Mouse (Mus musculus): ENCODE measurements around the gene Capn7.

The Capn7 gene

GRCm38 (mm10) chr14:31364589-31364988 is 28.2 kb downstream of the Capn7 start:
- no peak for DNase-seq (ENCODE audit: extremely low read depth, low read depth, low spot score)

- no peak for DNase-seq (ENCODE audit: extremely low read depth, low read depth, low spot score)
These were observed 28.9 kb downstream of the Capn7 start for GRCm38 (mm10) chr14:31365350-31365749.

- no peak for DNase-seq (ENCODE audit: extremely low read depth, low read depth, low spot score)
These were observed 31.5 kb downstream of the Capn7 start for GRCm38 (mm10) chr14:31367951-31368350.

GRCm38 (mm10) chr14:31369377-31369776 is 32.9 kb downstream of the Capn7 start:
- DNase-seq (ENCODE audit: extremely low read depth, low read depth, low spot score): no peak

- DNase-seq (ENCODE audit: extremely low read depth, low read depth, low spot score): no peak
These were observed 38.0 kb downstream of the Capn7 start for GRCm38 (mm10) chr14:31374390-31374789.

- DNase-seq (ENCODE audit: extremely low read depth, low read depth, low spot score): no peak
These were observed 39.9 kb downstream of the Capn7 start for GRCm38 (mm10) chr14:31376331-31376730.

- DNase-seq (ENCODE audit: extremely low read depth, low read depth, low spot score): no peak
These were observed 45.8 kb downstream of the Capn7 start for GRCm38 (mm10) chr14:31382276-31382675.

- DNase-seq (ENCODE audit: extremely low read depth, low read depth, low spot score): no peak
These were observed 47.1 kb downstream of the Capn7 start for GRCm38 (mm10) chr14:31383470-31384050.

GRCm38 (mm10) chr14:31384366-31385323 is 48.2 kb downstream of the Capn7 start:
- no peak for DNase-seq (ENCODE audit: extremely low read depth, low read depth, low spot score)

GRCm38 (mm10) chr14:31385406-31385805 is 49.0 kb downstream of the Capn7 start:
- DNase-seq (ENCODE audit: extremely low read depth, low read depth, low spot score): no peak

GRCm38 (mm10) chr14:31385977-31386697 is 49.7 kb downstream of the Capn7 start:
- no peak for DNase-seq (ENCODE audit: extremely low read depth, low read depth, low spot score)

GRCm38 (mm10) chr14:31387301-31387981 is 51.0 kb downstream of the Capn7 start:
- DNase-seq (ENCODE audit: extremely low read depth, low read depth, low spot score): no peak

- no peak for DNase-seq (ENCODE audit: extremely low read depth, low read depth, low spot score)
These were observed 51.8 kb downstream of the Capn7 start for GRCm38 (mm10) chr14:31388086-31388872.

GRCm38 (mm10) chr14:31389421-31390147 is 53.1 kb downstream of the Capn7 start:
- DNase-seq (ENCODE audit: extremely low read depth, low read depth, low spot score): no peak

GRCm38 (mm10) chr14:31392300-31392699 is 55.9 kb downstream of the Capn7 start:
- no peak for DNase-seq (ENCODE audit: extremely low read depth, low read depth, low spot score)

- no peak for DNase-seq (ENCODE audit: extremely low read depth, low read depth, low spot score)
These were observed 56.6 kb downstream of the Capn7 start for GRCm38 (mm10) chr14:31392873-31393545.

GRCm38 (mm10) chr14:31393546-31393890 is 57.1 kb downstream of the Capn7 start:
- DNase-seq (ENCODE audit: extremely low read depth, low read depth, low spot score): no peak

- no peak for DNase-seq (ENCODE audit: extremely low read depth, low read depth, low spot score)
These were observed 57.6 kb downstream of the Capn7 start for GRCm38 (mm10) chr14:31393936-31394630.

Data from fat pad, adult 2 months (tissue).